Mouse (Mus musculus) adrenal gland, adult 8-10 months (tissue): ENCODE results near the gene Tmem178. TPM values are rescaled to one million over a fixed set of nuclear protein-coding genes. Genes with fewer than 3 reads are reported as not detected.

Experiments
- DNase-seq: peaks from one replicate; pipeline ENCODE4 v3.0.0; 2022
- total RNA-seq, 4 experiments: library from RNA; stranded (reverse); gene quantifications; 2 replicates each; pipeline ENCODE4 v1.2.4; 2022

The Tmem178 gene
- 10 to 100 TPM; 10.9 to 20.5 (median 15.5) TPM for total RNA-seq

GRCm38 (mm10) chr17:80944530-80945198, at the start of gene Tmem178:
Gene Tmem178, plus strand, starts transcription at chr17:80944632.
- no peak for DNase-seq

GRCm38 (mm10) chr17:80896481-80896880, 48.0 kb upstream of the Tmem178 start:
- DNase-seq: no peak

GRCm38 (mm10) chr17:80897709-80898440, 46.6 kb upstream of the Tmem178 start:
- no peak for DNase-seq

- DNase-seq: peak; percentile 40
Observed at GRCm38 (mm10) chr17:80899513-80900199, 44.8 kb upstream of the Tmem178 start.

- DNase-seq: no peak
Observed at GRCm38 (mm10) chr17:80900200-80900520, 44.3 kb upstream of the Tmem178 start.

GRCm38 (mm10) chr17:80901885-80902284, 42.5 kb upstream of the Tmem178 start:
- no peak for DNase-seq

- DNase-seq: no peak
Observed at GRCm38 (mm10) chr17:80903121-80903875, 41.1 kb upstream of the Tmem178 start.

GRCm38 (mm10) chr17:80904061-80904460, 40.4 kb upstream of the Tmem178 start:
- no peak for DNase-seq

GRCm38 (mm10) chr17:80915666-80916065, 28.8 kb upstream of the Tmem178 start:
- DNase-seq: no peak

- DNase-seq: no peak
Observed at GRCm38 (mm10) chr17:80919261-80919660, 25.2 kb upstream of the Tmem178 start.

- DNase-seq: no peak
Observed at GRCm38 (mm10) chr17:80921286-80922134, 22.9 kb upstream of the Tmem178 start.

- no peak for DNase-seq
Observed at GRCm38 (mm10) chr17:80925554-80925953, 18.9 kb upstream of the Tmem178 start.

GRCm38 (mm10) chr17:80927151-80927550, 17.3 kb upstream of the Tmem178 start:
- DNase-seq: no peak

GRCm38 (mm10) chr17:80932716-80933115, 11.7 kb upstream of the Tmem178 start:
- DNase-seq: no peak

- peak; percentile 55 for DNase-seq
Observed at GRCm38 (mm10) chr17:80933401-80934029, 10.9 kb upstream of the Tmem178 start.

- no peak for DNase-seq
Observed at GRCm38 (mm10) chr17:80935807-80936519, 8.5 kb upstream of the Tmem178 start.

GRCm38 (mm10) chr17:80936521-80936920, 7.9 kb upstream of the Tmem178 start:
- no peak for DNase-seq

GRCm38 (mm10) chr17:80939833-80940232, 4.6 kb upstream of the Tmem178 start:
- DNase-seq: no peak

- DNase-seq: no peak
Observed at GRCm38 (mm10) chr17:80941857-80942256, 2.6 kb upstream of the Tmem178 start.

GRCm38 (mm10) chr17:80943835-80944529, 450 bp upstream of the Tmem178 start:
- no peak for DNase-seq
